Mouse (Mus musculus) lung, postnatal 0 days (tissue): Measurements from ENCODE around the gene Tph1. TPM values are rescaled to one million over a fixed set of nuclear protein-coding genes. Genes with fewer than 3 reads are reported as not detected.

Experiments used
- ATAC-seq: fragments of 200-750 bp; cut with Nextera tagmentation; 2 replicates; pipeline ENCODE4 v1.8.0; 2017; ENCODE audit warnings: moderate library complexity
- DNase-seq: peaks from one replicate; pipeline ENCODE4 v3.0.0-alpha.2; 2016; ENCODE audit warnings: low spot score
- H3K27ac ChIP-seq: fragments of 300-500 bp; sonication (generic); 2 replicates; pipeline ENCODE4 v1.5.1; 2014; ENCODE audit warnings: antibody characterized with exemption, mild to moderate bottlenecking, low read length, mixed read lengths
- H3K27me3 ChIP-seq: fragments of 300-500 bp; sonication (generic); replicated peaks from 2 replicates; pipeline ENCODE4 v1.6.1; 2014; ENCODE audit warnings: low read length, mixed read lengths; ENCODE audit not compliant: insufficient read depth
- H3K36me3 ChIP-seq: fragments of 300-500 bp; sonication (generic); 2 replicates; pipeline ENCODE4 v1.6.1; 2014; ENCODE audit warnings: low read length, mixed read lengths; ENCODE audit not compliant: insufficient read depth
- H3K4me1 ChIP-seq: fragments of 300-500 bp; sonication (generic); 2 replicates; pipeline ENCODE4 v1.6.1; 2014; ENCODE audit warnings: antibody characterized with exemption, low read depth, low read length, mixed read lengths; ENCODE audit not compliant: insufficient read depth
- H3K4me2 ChIP-seq: fragments of 300-500 bp; sonication (generic); replicated peaks from 2 replicates; pipeline ENCODE4 v1.6.1; 2014; ENCODE audit warnings: low read depth, mild to moderate bottlenecking, low read length, moderate library complexity, mixed read lengths
- H3K4me3 ChIP-seq: fragments of 300-500 bp; sonication (generic); 2 replicates; pipeline ENCODE4 v1.5.1; 2014; ENCODE audit warnings: low read depth, low read length
- H3K9ac ChIP-seq: fragments of 300-500 bp; sonication (generic); replicated peaks from 2 replicates; pipeline ENCODE4 v1.6.1; 2014; ENCODE audit warnings: low read depth, mild to moderate bottlenecking
- H3K9me3 ChIP-seq: fragments of 300-500 bp; sonication (generic); 2 replicates; pipeline ENCODE4 v1.6.1; 2016; ENCODE audit warnings: low read length, mixed read lengths
- CTCF ChIP-seq: IDR thresholded peaks from 2 replicates; pipeline ENCODE4 v1.5.1; 2016; ENCODE audit warnings: antibody characterized with exemption, mild to moderate bottlenecking
- EP300 ChIP-seq: IDR thresholded peaks from 2 replicates; pipeline ENCODE4 v1.6.1; 2016; ENCODE audit warnings: antibody characterized with exemption, mild to moderate bottlenecking, control low read depth
- WGBS: fragments of 180-500 bp; shearing (Covaris S2); extraction: QIAGEN DNeasy Blood & Tissue Kit; methylation state at CpG from one replicate; pipeline ENCODE4 v1.1.7; 2014; 5-methylcytosine and 5-hydroxymethylcytosine counted together
- polyA plus RNA-seq: library from polyadenylated mRNA; unstranded; fragments of >200 nt; fragmentation: Nextera tagmentation; extraction: Ambion mirVana; gene quantifications from 2 replicates; pipeline ENCODE4 v1.2.1, GENCODE M21; 2015

Gene Tph1
- polyA plus RNA-seq, 1 experiment from 2014 or later: 0.32 TPM

- Histone ChIP-seq H3K9me3 (no peaks in the 10 kb centered on the region), H3K4me3 (no peak overlapping the region)
- no peak for ATAC-seq
These were observed 42.2 kb upstream of the Tph1 start for GRCm38 (mm10) chr7:46714518-46714917.

GRCm38 (mm10) chr7:46712250-46712649, 39.9 kb upstream of the Tph1 start:
- Histone ChIP-seq H3K9ac (no peak overlapping the region), H3K4me1 (peaks cover 7% of the 10 kb centered on the region; the same call in 1 of the 2 replicates)
- 57% methylated on average over 6 of the region's 6 CpGs for WGBS

More at GRCm38 (mm10) chr7:46714518-46714917, 42.2 kb upstream of the Tph1 start:
- Histone ChIP-seq H3K36me3 (no peaks in the 10 kb centered on the region), H3K4me2 (no peak overlapping the region), H3K27ac (no peak overlapping the region), H3K27me3 (0 out of 2 replicates have a peak, but pooled peaks cover 4% of the 10 kb centered on the region), H3K4me1 (peaks cover 20% of the 10 kb centered on the region; the same call in 1 of the 2 replicates), H3K9ac (no peak overlapping the region)
- DNase-seq: peak; percentile 81
- 22% methylated on average over 6 of the region's 6 CpGs for WGBS
- TF ChIP-seq CTCF (peak; percentile 92), EP300 (no peak)

GRCm38 (mm10) chr7:46710390-46710844, 38.1 kb upstream of the Tph1 start, which contains the start of gene Saal1:
Gene Saal1, minus strand, starts transcription at chr7:46710680.
- Histone ChIP-seq H3K27me3 (0 out of 2 replicates have a peak, but pooled peaks cover 4% of the 10 kb centered on the region), H3K36me3 (peaks cover 16% of the 10 kb centered on the region; the same call in 1 of the 2 replicates), H3K4me1 (no peaks in the 10 kb centered on the region), H3K4me3 (peak within 1 kb of the TSS; percentile 93), H3K9ac (peak within 1 kb of the TSS; percentile 55), H3K4me2 (peak within 1 kb of the TSS; percentile 64), H3K9me3 (no peaks in the 10 kb centered on the region), H3K27ac (peak within 1 kb of the TSS; percentile 74)
- WGBS: 0% methylated on average over 37 of the region's 38 CpGs
- ATAC-seq (peak; percentile 97), DNase-seq (peak; percentile 89)
- TF ChIP-seq CTCF (peak; percentile 99), EP300 (no peak)

More at GRCm38 (mm10) chr7:46712250-46712649, 39.9 kb upstream of the Tph1 start:
- ATAC-seq: no peak
- H3K4me2 ChIP-seq: no peak overlapping the region
- 0 out of 2 replicates have a peak, but pooled peaks cover 4% of the 10 kb centered on the region for H3K27me3 ChIP-seq
- TF ChIP-seq EP300 (no peak), CTCF (no peak)
- H3K36me3 ChIP-seq: 0 out of 2 replicates have a peak, but pooled peaks cover 5% of the 10 kb centered on the region
- no peaks in the 10 kb centered on the region for H3K9me3 ChIP-seq
- no peak for DNase-seq
- no peak overlapping the region for H3K27ac ChIP-seq
- H3K4me3 ChIP-seq: no peak overlapping the region

GRCm38 (mm10) chr7:46700521-46701025, 28.2 kb upstream of the Tph1 start:
- H3K27ac ChIP-seq: no peak overlapping the region
- peaks cover 44% of the 10 kb centered on the region; the same call in 1 of the 2 replicates for H3K36me3 ChIP-seq
- ATAC-seq: no peak
- no peak for TF ChIP-seq EP300
- TF ChIP-seq CTCF: no peak
- no peak overlapping the region for H3K4me2 ChIP-seq
- no peak overlapping the region for H3K4me3 ChIP-seq
- no peaks in the 10 kb centered on the region for H3K9me3 ChIP-seq
- H3K9ac ChIP-seq: no peak overlapping the region
- DNase-seq: no peak
- WGBS: 95% methylated on average over 6 of the region's 6 CpGs
- no peaks in the 10 kb centered on the region for H3K27me3 ChIP-seq
- no peaks in the 10 kb centered on the region for H3K4me1 ChIP-seq

GRCm38 (mm10) chr7:46696754-46697153, 24.4 kb upstream of the Tph1 start:
- Histone ChIP-seq H3K27ac (no peak overlapping the region), H3K9ac (no peak overlapping the region), H3K4me2 (no peak overlapping the region), H3K9me3 (no peaks in the 10 kb centered on the region), H3K27me3 (no peaks in the 10 kb centered on the region), H3K4me1 (no peaks in the 10 kb centered on the region), H3K4me3 (no peak overlapping the region), H3K36me3 (peaks cover 31% of the 10 kb centered on the region; the same call in 1 of the 2 replicates)
- TF ChIP-seq EP300: no peak
- TF ChIP-seq CTCF: no peak
- 73% methylated on average over 1 of the region's 1 CpGs for WGBS
- no peak for DNase-seq
- no peak for ATAC-seq

- no peak for TF ChIP-seq EP300
- no peak for TF ChIP-seq CTCF
- H3K4me2 ChIP-seq: no peak overlapping the region
- H3K27me3 ChIP-seq: no peaks in the 10 kb centered on the region
- H3K9me3 ChIP-seq: no peaks in the 10 kb centered on the region
- no peak for DNase-seq
- 82% methylated on average over 5 of the region's 5 CpGs for WGBS
- no peak for ATAC-seq
- H3K27ac ChIP-seq: no peak overlapping the region
- H3K9ac ChIP-seq: no peak overlapping the region
- H3K36me3 ChIP-seq: peaks cover 10% of the 10 kb centered on the region; the same call in 1 of the 2 replicates
- no peak overlapping the region for H3K4me3 ChIP-seq
- no peaks in the 10 kb centered on the region for H3K4me1 ChIP-seq
These were observed 14.5 kb upstream of the Tph1 start for GRCm38 (mm10) chr7:46686827-46687226.
